Mouse (Mus musculus) liver, postnatal 0 days (tissue): ENCODE measurements around the gene Pax2. TPM values are rescaled to one million over a fixed set of nuclear protein-coding genes. Genes with fewer than 3 reads are reported as not detected.

Experiments used
- ATAC-seq: fragments of 200-750 bp; cut with Nextera tagmentation; 2 replicates; pipeline ENCODE4 v1.8.0; 2017; ENCODE audit warnings: mild to moderate bottlenecking, moderate library complexity
- DNase-seq: peaks from one replicate; pipeline ENCODE4 v3.0.0-alpha.2; 2016
- H3K27ac ChIP-seq: fragments of 300-500 bp; sonication (generic); 2 replicates; pipeline ENCODE4 v1.5.1; 2014; ENCODE audit warnings: antibody characterized with exemption, moderate library complexity, mild to moderate bottlenecking, low read depth
- H3K27me3 ChIP-seq: fragments of 300-500 bp; sonication (generic); 2 replicates; pipeline ENCODE4 v1.6.1; 2014; ENCODE audit warnings: low read length, control low read depth, mixed read lengths; ENCODE audit not compliant: insufficient read depth
- H3K36me3 ChIP-seq: fragments of 300-500 bp; sonication (generic); replicated peaks from 2 replicates; pipeline ENCODE4 v1.6.1; 2014; ENCODE audit warnings: mild to moderate bottlenecking, control low read depth, low read length, moderate library complexity, mixed read lengths; ENCODE audit not compliant: insufficient read depth
- H3K4me1 ChIP-seq: fragments of 300-500 bp; sonication (generic); 2 replicates; pipeline ENCODE4 v1.6.1; 2014; ENCODE audit warnings: antibody characterized with exemption, mild to moderate bottlenecking, control low read depth; ENCODE audit not compliant: insufficient read depth
- H3K4me2 ChIP-seq: fragments of 300-500 bp; sonication (generic); 2 replicates; pipeline ENCODE4 v1.6.1; 2014; ENCODE audit warnings: low read depth, mild to moderate bottlenecking, low read length, moderate library complexity, mixed read lengths
- H3K4me3 ChIP-seq: fragments of 300-500 bp; sonication (generic); 2 replicates; pipeline ENCODE4 v1.5.1; 2014; ENCODE audit warnings: low read depth, low read length
- H3K9ac ChIP-seq: fragments of 300-500 bp; sonication (generic); replicated peaks from 2 replicates; pipeline ENCODE4 v1.6.1; 2014; ENCODE audit warnings: mild to moderate bottlenecking, moderate library complexity
- H3K9me3 ChIP-seq: fragments of 300-500 bp; sonication (generic); 2 replicates; pipeline ENCODE4 v1.6.1; 2016; ENCODE audit warnings: mild to moderate bottlenecking, control low read depth, low read length, mixed read lengths
- CTCF ChIP-seq: sonication (generic); IDR thresholded peaks from 2 replicates; pipeline ENCODE4 v1.5.1; 2016; ENCODE audit warnings: antibody characterized with exemption, low read depth
- EP300 ChIP-seq: IDR thresholded peaks from 2 replicates; pipeline ENCODE4 v1.6.1; 2016; ENCODE audit warnings: antibody characterized with exemption, low read depth, mild to moderate bottlenecking
- WGBS: fragments of 180-500 bp; shearing (Covaris S2); extraction: QIAGEN DNeasy Blood & Tissue Kit; methylation state at CpG from one replicate; pipeline ENCODE4 v1.1.7; 2014; ENCODE audit not compliant: insufficient replicate concordance; 5-methylcytosine and 5-hydroxymethylcytosine counted together
- microRNA-seq: library from miRNA; unstranded; fragments of <30 nt; microRNA quantifications from one replicate; pipeline ENCODE4, GENCODE M21; 2016
- polyA plus RNA-seq: library from polyadenylated mRNA; unstranded; fragments of >200 nt; fragmentation: Nextera tagmentation; extraction: Ambion mirVana; gene quantifications from 2 replicates; pipeline ENCODE4 v1.2.1, GENCODE M21; 2015

Gene Pax2
- polyA plus RNA-seq, 1 experiment from 2014 or later, result not detected

GRCm38 (mm10) chr19:44884331-44884730 is 128.5 kb downstream of the Pax2 start:
- no peak overlapping the region for H3K4me3 ChIP-seq
- 48% methylated on average over 3 of the region's 3 CpGs for WGBS
- DNase-seq, result no peak
- no peaks in the 10 kb centered on the region for H3K9me3 ChIP-seq
- H3K9ac ChIP-seq, result no peak overlapping the region
- no peaks in the 10 kb centered on the region for H3K36me3 ChIP-seq
- H3K27me3 ChIP-seq, result peaks cover 61% of the 10 kb centered on the region
- H3K27ac ChIP-seq, result no peak overlapping the region
- ATAC-seq, result no peak
- H3K4me1 ChIP-seq, result no peaks in the 10 kb centered on the region
- H3K4me2 ChIP-seq, result no peak overlapping the region
- no peak for TF ChIP-seq EP300
- no peak for TF ChIP-seq CTCF

GRCm38 (mm10) chr19:44886475-44886874 is 130.6 kb downstream of the Pax2 start:
- TF ChIP-seq CTCF (no peak), EP300 (no peak)
- no peaks in the 10 kb centered on the region for H3K4me1 ChIP-seq
- 35% methylated on average over 3 of the region's 3 CpGs for WGBS
- no peak overlapping the region for H3K27ac ChIP-seq
- DNase-seq (no peak), ATAC-seq (no peak)
- H3K4me3 ChIP-seq, result no peak overlapping the region
- no peak overlapping the region for H3K4me2 ChIP-seq
- H3K36me3 ChIP-seq, result no peaks in the 10 kb centered on the region
- H3K9me3 ChIP-seq, result no peaks in the 10 kb centered on the region
- H3K27me3 ChIP-seq, result peaks cover 53% of the 10 kb centered on the region
- H3K9ac ChIP-seq, result no peak overlapping the region

Small RNAs within 50 kb of the gene (microRNA-seq; reads per million reads assigned to microRNA genes)
- gene Mir6405, result not detected

Other genes starting within 250 kb of the Pax2 start
- 0.54 and 0.57 TPM in 2 replicates for gene Sec31b, start 210.2 kb upstream of the Pax2 start, polyA plus RNA-seq
- gene Gm20538, start 203.2 kb upstream of the Pax2 start, polyA plus RNA-seq, result not detected in 2 replicates
- gene Ndufb8, start 200.6 kb upstream of the Pax2 start, polyA plus RNA-seq, result 394 and 410 TPM in 2 replicates
- gene Hif1an, start 193.2 kb upstream of the Pax2 start, polyA plus RNA-seq, result 5.3 and 6.8 TPM in 2 replicates
- gene Slf2, start 175.1 kb downstream of the Pax2 start, polyA plus RNA-seq, result 6.5 and 7.5 TPM in 2 replicates
- 9.3 and 11.3 TPM in 2 replicates for gene Sema4g, start 233.1 kb downstream of the Pax2 start, polyA plus RNA-seq
- 9.9 and 10.6 TPM in 2 replicates for gene Twnk, start 249.6 kb downstream of the Pax2 start, polyA plus RNA-seq